Mouse (Mus musculus) left cerebral cortex, adult 2 months (tissue): Measurements from ENCODE around the gene Plscr1. TPM values are rescaled to one million over a fixed set of nuclear protein-coding genes. Genes with fewer than 3 reads are reported as not detected.

Experiments used
- DNase-seq, 2 experiments: peaks; one replicate each; pipeline ENCODE4 v3.0.0; 2021 to 2022; ENCODE audit warnings: low spot score in 2 of 2, mixed read lengths in 1 of 2; ENCODE audit errors: extremely low spot score in 1 of 2
- H3K27ac ChIP-seq: fragments of 200-600 bp; 2 replicates; pipeline ENCODE4 v1.8.1; 2022
- H3K4me3 ChIP-seq: fragments of 200-600 bp; 2 replicates; pipeline ENCODE4 v1.8.1; 2022
- CTCF ChIP-seq: fragments of 200-600 bp; IDR thresholded peaks from 2 replicates; pipeline ENCODE4 v1.8.1; 2022; ENCODE audit warnings: antibody characterized with exemption, mild to moderate bottlenecking, moderate library complexity
- intact Hi-C: fragments of 180-260 bp; cut with DNase I; formaldehyde crosslinking; loops from one replicate; pipeline ENCODE4 v1.15.1; 2025
- total RNA-seq, 2 experiments: library from RNA; stranded (reverse); gene quantifications; 2 replicates each; pipeline ENCODE4 v1.2.3; 2021

Gene Plscr1
- total RNA-seq, 2 experiments from 2014 or later: 1.6 to 1.7 TPM

GRCm38 (mm10) chr9:92226127-92226655 is 23.4 kb upstream of the Plscr1 start:
- DNase-seq: no peak
- Histone ChIP-seq H3K4me3 (no peak overlapping the region), H3K27ac (no peak overlapping the region)
- no peak for TF ChIP-seq CTCF
- intact Hi-C loops: no loop called here

GRCm38 (mm10) chr9:92226795-92227194 is 22.8 kb upstream of the Plscr1 start:
- intact Hi-C loops: no loop called here
- no peak for TF ChIP-seq CTCF

GRCm38 (mm10) chr9:92228867-92229832 is 20.4 kb upstream of the Plscr1 start:
- intact Hi-C loops: no loop called here
- TF ChIP-seq CTCF: no peak
- no peak for DNase-seq
- Histone ChIP-seq H3K4me3 (no peak overlapping the region), H3K27ac (no peak overlapping the region)

More at GRCm38 (mm10) chr9:92226795-92227194, 22.8 kb upstream of the Plscr1 start:
- no peak overlapping the region for H3K27ac ChIP-seq
- no peak overlapping the region for H3K4me3 ChIP-seq
- DNase-seq: no peak

GRCm38 (mm10) chr9:92229833-92230205 is 19.7 kb upstream of the Plscr1 start:
- TF ChIP-seq CTCF: no peak
- Histone ChIP-seq H3K27ac (no peak overlapping the region), H3K4me3 (no peak overlapping the region)
- DNase-seq: no peak
- intact Hi-C loops: no loop called here

- no peak overlapping the region for H3K4me3 ChIP-seq
- intact Hi-C loops: no loop called here
- no peak for DNase-seq
- no peak overlapping the region for H3K27ac ChIP-seq
- no peak for TF ChIP-seq CTCF
These were observed 14.6 kb upstream of the Plscr1 start for GRCm38 (mm10) chr9:92234901-92235458.

GRCm38 (mm10) chr9:92248773-92249446 is 640 bp upstream of the Plscr1 start:
- DNase-seq: no peak
- no peak overlapping the region for H3K4me3 ChIP-seq
- H3K27ac ChIP-seq: no peak overlapping the region
- no peak for TF ChIP-seq CTCF
- intact Hi-C loops: no loop called here

GRCm38 (mm10) chr9:92249987-92250772 is 630 bp downstream of the Plscr1 start:
- intact Hi-C loops: no loop called here
- Histone ChIP-seq H3K4me3 (peak overlapping the region; percentile 55), H3K27ac (peak overlapping the region; percentile 44)
- peak; percentile 27 to 37 for DNase-seq
- TF ChIP-seq CTCF: no peak; the same call in 1 of the 2 replicates

- no peak for DNase-seq
- no peak for TF ChIP-seq CTCF
- H3K4me3 ChIP-seq: no peak overlapping the region
- intact Hi-C loops: no loop called here
- H3K27ac ChIP-seq: no peak overlapping the region
These were observed 3.2 kb downstream of the Plscr1 start for GRCm38 (mm10) chr9:92252718-92253117.

- intact Hi-C loops: no loop called here
- no peak for TF ChIP-seq CTCF
- Histone ChIP-seq H3K27ac (no peak overlapping the region), H3K4me3 (no peak overlapping the region)
- no peak for DNase-seq
These were observed 4.2 kb downstream of the Plscr1 start for GRCm38 (mm10) chr9:92253585-92254321.

- intact Hi-C loops: no loop called here
- Histone ChIP-seq H3K27ac (no peak overlapping the region), H3K4me3 (no peak overlapping the region)
- TF ChIP-seq CTCF: no peak
- no peak for DNase-seq
These were observed 11.1 kb downstream of the Plscr1 start for GRCm38 (mm10) chr9:92260481-92261159.
